Mouse (Mus musculus): ENCODE results near the gene Kat6b. TPM values are rescaled to one million over a fixed set of nuclear protein-coding genes. Genes with fewer than 3 reads are reported as not detected.
"Not testable (repeated sequence)": the region's sequence is repeated elsewhere in the genome, so short reads cannot be mapped to it uniquely, and the experiment has no call there.

Gene Kat6b
- total RNA-seq, 2 experiments from 2014 or later = 60.3 to 62.0 TPM

GRCm38 (mm10) chr14:21659155-21659554, 177.9 kb downstream of the Kat6b start:
- DNase-seq (ENCODE audit: low spot score in 2 of 2) = no peak

- DNase-seq (ENCODE audit: low spot score in 2 of 2) = peak; percentile 67 to 76
These were observed 178.4 kb downstream of the Kat6b start for GRCm38 (mm10) chr14:21659652-21660051.

GRCm38 (mm10) chr14:21662465-21663142, 181.4 kb downstream of the Kat6b start:
- DNase-seq (ENCODE audit: low spot score in 2 of 2) = no peak

- peak in 1 of 2 experiments; percentile 43 for DNase-seq (ENCODE audit: low spot score in 2 of 2)
These were observed 188.0 kb downstream of the Kat6b start for GRCm38 (mm10) chr14:21669218-21669617.

- peak in 1 of 2 experiments; percentile 47 for DNase-seq (ENCODE audit: low spot score in 2 of 2)
These were observed 188.6 kb downstream of the Kat6b start for GRCm38 (mm10) chr14:21669633-21670421.

- DNase-seq (ENCODE audit: low spot score in 2 of 2) = not testable (repeated sequence)
These were observed 189.3 kb downstream of the Kat6b start for GRCm38 (mm10) chr14:21670422-21671006.

- DNase-seq (ENCODE audit: low spot score in 2 of 2) = no peak
These were observed 191.9 kb downstream of the Kat6b start for GRCm38 (mm10) chr14:21673100-21673499.

- DNase-seq (ENCODE audit: low spot score in 2 of 2) = no peak
These were observed 193.2 kb downstream of the Kat6b start for GRCm38 (mm10) chr14:21674471-21674870.

- no peak for DNase-seq (ENCODE audit: low spot score in 2 of 2)
These were observed 195.0 kb downstream of the Kat6b start for GRCm38 (mm10) chr14:21676223-21676622.

- peak; percentile 67 to 72 for DNase-seq (ENCODE audit: low spot score in 2 of 2)
These were observed 197.5 kb downstream of the Kat6b start for GRCm38 (mm10) chr14:21678509-21679285.

GRCm38 (mm10) chr14:21679631-21680201, 198.5 kb downstream of the Kat6b start:
- DNase-seq (ENCODE audit: low spot score in 2 of 2) = peak; percentile 19 to 41

- peak in 1 of 2 experiments; percentile 16 for DNase-seq (ENCODE audit: low spot score in 2 of 2)
These were observed 201.5 kb downstream of the Kat6b start for GRCm38 (mm10) chr14:21682681-21683129.

GRCm38 (mm10) chr14:21683834-21684233, 202.6 kb downstream of the Kat6b start:
- no peak for DNase-seq (ENCODE audit: low spot score in 2 of 2)

GRCm38 (mm10) chr14:21685411-21686146, 204.3 kb downstream of the Kat6b start:
- DNase-seq (ENCODE audit: low spot score in 2 of 2) = no peak

- no peak for DNase-seq (ENCODE audit: low spot score in 2 of 2)
These were observed 205.4 kb downstream of the Kat6b start for GRCm38 (mm10) chr14:21686376-21687279.

- DNase-seq (ENCODE audit: low spot score in 2 of 2) = no peak
These were observed 209.8 kb downstream of the Kat6b start for GRCm38 (mm10) chr14:21691070-21691469.

- no peak for DNase-seq (ENCODE audit: low spot score in 2 of 2)
These were observed 213.8 kb downstream of the Kat6b start for GRCm38 (mm10) chr14:21695020-21695419.

- no peak for DNase-seq (ENCODE audit: low spot score in 2 of 2)
These were observed 215.1 kb downstream of the Kat6b start for GRCm38 (mm10) chr14:21696186-21696830.
